Mouse (Mus musculus): ENCODE measurements around the gene Trpm8.

GRCm38 (mm10) chr1:88302057-88302740 is 24.7 kb downstream of the Trpm8 start:
- TF ChIP-seq CTCF (conservative IDR thresholded peaks at IDR 0.05; ENCODE audit: low read length) (no peak), POU5F1 (IDR thresholded peaks at IDR 0.05; ENCODE audit: borderline replicate concordance, low read length) (no peak)

All from E14TG2a.4 (cell line).